Mouse (Mus musculus) embryonic fibroblast, embryonic 13.5 days (primary cell): Measurements from ENCODE around the gene Cacna1s.

ENCODE experiments used
- CTCF ChIP-seq: IDR thresholded peaks from 2 replicates; pipeline ENCODE4 v1.5.1; 2011; ENCODE audit warnings: mild to moderate bottlenecking, control low read depth, low read length, moderate library complexity, borderline replicate concordance; ENCODE audit not compliant: insufficient read depth
- POLR2A ChIP-seq: IDR thresholded peaks from 2 replicates; pipeline ENCODE4 v1.6.1; 2011; ENCODE audit warnings: low read depth, mild to moderate bottlenecking, control low read depth, low read length, moderate library complexity

GRCm38 (mm10) chr1:136103696-136104095, 51.1 kb downstream of the Cacna1s start:
- TF ChIP-seq POLR2A (no peak), CTCF (no peak)
